Mouse (Mus musculus) lung, postnatal 25 days (tissue): ENCODE data around the gene Hist1h3g.
"Not testable (repeated sequence)": the region's sequence is repeated elsewhere in the genome, so short reads cannot be mapped to it uniquely, and the experiment has no call there.

Experiments
- DNase-seq: peaks from one replicate; pipeline ENCODE4 v3.0.0; 2022; ENCODE audit warnings: low spot score

Hist1h3g gene

DNA sequence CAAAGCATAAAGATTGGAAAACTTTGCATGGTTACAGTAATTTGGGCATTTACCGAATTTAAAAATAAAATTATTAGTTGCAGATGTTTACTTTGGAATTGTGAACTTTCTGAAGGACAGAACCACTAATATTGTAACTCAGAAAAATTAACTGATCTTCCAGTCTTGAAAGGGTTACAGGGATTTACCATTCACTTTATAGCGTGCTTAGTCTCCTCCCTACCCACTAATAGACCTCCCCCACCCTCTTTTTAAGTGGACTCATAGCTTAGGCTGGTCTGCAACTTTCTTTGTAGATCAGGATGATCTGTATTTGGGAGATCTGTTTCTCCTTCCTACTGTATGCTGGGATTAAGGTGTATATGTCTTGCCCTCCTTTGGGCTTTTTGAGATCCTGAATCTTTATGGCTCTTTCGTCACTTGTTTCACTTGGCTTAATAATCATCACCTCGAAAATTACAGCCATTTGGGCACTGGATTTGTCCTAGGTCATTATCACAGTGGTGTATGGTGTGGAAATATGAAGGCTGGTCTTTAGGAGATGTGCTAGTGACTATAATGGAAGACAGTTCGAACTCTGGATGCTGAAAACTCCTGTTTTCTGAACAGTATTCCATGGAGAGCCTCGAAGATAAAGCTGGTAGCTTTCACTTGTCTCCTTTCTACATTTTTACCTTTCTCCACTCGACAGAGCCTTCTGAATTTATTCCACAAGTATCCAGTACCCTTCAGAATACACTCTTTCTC lies 1.0 kb downstream of the Hist1h3g start:
- no peak for DNase-seq

DNA sequence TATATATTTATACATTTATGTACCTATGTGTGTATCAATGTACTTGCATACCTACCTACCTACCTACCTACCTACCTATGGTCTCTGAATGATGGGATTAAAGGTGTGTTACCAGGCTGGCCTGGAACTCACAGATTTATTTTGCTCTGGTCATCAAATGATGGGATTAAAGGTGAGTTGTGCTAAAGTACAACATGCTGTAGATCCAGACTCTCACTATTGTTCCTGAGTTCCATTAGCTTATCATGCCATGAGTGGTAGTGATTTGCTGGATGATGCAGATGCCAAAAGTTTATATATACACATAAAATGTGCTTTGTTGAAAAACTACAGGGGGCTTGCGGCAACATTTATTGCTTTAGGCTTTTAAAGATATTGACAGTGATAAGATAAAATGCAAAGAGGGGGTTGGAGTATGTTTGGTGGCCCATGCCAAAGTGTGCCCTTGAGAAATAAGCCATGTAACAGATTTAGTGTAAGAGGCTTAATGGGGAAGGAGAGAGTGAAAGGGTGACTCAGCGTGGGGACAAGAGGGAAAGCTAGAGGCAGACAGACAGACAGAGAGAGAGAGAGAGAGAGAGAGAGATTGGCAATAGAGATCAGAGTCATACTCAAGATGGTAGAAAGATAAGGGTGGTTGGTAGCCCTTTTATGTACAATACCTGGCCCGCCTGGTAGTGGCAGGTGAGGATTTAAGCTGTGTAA lies 1.9 kb downstream of the Hist1h3g start:
- no peak for DNase-seq

DNA sequence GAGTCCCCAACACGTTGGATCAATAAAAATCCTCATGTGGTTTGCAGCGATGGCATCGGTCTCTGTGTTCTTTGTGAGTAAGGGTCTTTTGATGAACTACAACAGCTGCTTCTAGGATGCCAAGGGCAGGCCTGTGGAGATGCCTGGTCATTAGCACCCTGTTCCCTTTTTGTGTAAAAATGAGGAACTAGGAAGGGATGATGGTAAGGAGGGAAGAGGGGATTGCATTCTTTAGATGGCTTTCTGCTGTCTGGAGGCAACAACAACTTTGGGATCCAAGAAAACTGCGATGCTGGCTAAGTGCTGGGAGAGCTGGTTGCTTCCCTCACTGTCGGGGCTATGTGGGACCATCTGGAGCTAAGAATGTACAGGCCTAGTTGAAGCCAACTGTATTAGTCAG lies 3.0 kb downstream of the Hist1h3g start:
- no peak for DNase-seq

DNA sequence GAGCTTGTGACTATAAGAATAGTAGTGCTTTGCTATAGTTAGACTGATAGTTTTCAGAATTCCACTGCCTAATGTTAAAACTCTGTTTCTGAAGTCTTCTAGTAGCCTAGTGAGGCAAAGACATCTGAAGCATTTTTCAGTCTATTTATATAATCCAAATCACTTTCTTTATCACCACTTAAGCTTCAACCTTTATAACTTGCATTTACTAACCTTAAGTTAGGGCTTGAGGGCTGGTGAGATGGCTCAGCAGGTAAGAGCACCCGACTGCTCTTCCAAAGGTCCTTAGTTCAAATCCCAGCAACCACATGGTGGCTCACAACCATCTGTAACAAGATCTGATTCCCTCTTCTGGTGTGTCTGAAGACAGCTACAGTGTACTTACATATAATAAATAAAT lies 4.6 kb downstream of the Hist1h3g start:
- not testable (repeated sequence) for DNase-seq

DNA sequence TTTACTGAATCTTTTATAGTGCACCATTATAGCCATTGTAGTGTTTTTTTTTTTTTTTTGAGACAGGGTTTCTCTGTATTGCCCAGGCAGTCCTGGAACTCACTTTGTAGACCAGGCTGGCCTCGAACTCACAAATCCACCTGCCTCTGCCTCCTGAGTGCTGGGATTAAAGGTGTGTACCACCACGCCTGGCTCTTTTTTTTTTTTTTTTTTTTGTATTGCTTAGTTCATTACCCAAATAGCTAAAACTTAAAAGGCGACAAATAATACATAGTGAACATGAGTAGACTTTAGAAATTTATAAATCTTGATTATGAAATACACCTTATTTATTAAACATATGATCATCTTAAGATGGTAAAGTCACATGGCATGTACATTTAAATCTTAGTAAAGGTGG lies 6.3 kb downstream of the Hist1h3g start:
- no peak for DNase-seq

DNA sequence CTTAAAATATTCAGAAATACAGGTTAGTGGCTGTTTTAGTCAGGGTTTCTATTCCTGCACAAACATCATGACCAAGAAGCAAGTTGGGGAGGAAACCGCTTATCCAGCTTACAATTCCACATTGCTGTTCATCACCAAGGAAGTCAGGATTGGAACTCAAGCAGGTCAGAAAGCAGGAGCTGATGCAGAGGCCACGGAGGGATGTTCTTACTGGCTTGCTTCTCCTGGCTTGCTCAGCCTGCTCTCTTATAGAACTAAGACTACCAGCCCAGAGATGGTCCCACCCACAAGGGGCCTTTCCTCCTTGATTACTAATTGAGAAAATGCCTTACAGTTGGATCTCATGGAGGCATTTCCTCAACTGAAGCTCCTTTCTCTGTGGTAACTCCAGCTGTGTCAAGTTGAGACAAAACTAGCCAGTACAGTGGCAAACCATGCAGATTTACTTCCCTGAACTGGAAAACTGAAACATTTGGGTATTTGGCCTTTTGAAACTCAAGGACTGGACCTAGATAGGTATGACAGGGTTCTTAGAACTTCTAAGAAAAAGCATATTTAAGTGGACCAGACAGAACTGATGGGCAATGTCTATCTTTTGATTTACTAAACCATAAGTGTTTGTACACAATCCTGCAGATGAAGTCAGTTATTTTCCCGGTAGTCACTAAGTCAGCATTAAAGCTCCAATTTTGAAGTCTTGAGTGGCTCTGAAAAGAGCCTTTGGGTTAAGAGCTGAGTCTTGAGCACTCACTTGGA lies 7.2 kb downstream of the Hist1h3g start:
- DNase-seq = not testable (repeated sequence)

DNA sequence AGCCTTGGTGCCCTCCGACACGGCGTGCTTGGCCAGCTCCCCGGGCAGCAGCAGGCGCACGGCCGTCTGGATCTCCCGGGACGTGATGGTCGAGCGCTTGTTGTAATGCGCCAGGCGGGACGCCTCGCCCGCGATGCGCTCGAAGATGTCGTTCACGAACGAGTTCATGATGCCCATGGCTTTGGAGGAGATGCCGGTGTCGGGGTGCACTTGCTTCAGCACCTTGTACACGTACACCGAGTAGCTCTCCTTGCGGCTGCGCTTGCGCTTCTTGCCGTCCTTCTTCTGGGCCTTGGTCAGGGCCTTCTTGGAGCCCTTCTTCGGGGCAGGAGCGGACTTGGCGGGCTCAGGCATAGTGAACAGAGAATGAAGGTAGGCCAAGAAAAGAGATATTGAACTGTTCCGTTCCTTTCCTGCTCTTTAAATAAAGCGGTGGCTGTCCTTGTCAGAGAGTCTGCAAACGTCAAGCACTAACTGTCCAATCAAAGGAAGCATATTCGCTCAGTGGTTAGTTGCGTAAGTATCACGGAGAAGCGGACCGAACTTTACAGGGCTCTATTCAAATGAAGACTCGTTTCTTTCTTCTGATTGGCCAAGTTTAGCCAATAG lies 7.9 kb downstream of the Hist1h3g start, which contains the start of gene Hist1h2bh:
TSS of gene Hist1h2bh (minus strand) at position 394 of the 609 bp plus-strand sequence.
- peak; percentile 93 for DNase-seq

DNA sequence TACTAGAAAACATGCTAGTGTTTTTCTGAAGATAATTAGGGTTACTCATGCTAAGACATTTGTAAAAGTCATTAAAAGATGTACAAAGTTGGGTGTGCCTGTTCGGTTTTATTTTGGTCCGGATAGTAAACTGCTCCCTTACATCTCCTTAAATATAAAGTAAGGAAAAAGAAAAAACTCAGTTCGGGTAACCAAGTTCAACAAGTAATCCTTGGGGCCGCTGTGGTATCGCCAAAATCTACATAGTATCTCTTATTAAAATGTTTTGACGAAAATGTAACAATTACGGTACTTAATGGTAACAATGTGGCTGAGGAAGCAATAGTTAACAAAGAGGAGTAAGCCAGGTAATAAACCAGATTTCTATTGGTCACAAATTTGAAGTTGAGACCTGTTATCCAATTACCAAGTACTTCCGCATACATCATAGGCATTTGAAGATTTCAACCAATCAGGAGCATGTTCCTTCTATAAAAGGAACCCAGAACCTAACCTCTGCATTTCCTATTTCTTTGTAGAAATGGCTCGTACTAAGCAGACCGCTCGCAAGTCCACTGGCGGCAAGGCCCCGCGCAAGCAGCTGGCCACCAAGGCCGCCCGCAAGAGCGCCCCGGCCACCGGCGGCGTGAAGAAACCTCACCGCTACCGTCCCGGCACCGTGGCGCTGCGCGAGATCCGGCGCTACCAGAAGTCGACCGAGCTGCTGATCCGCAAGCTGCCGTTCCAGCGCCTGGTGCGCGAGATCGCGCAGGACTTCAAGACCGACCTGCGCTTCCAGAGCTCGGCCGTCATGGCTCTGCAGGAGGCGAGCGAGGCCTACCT lies 9.0 kb downstream of the Hist1h3g start, which contains the start of gene Hist1h3f:
TSS of gene Hist1h3f (plus strand) at position 88 of the 822 bp plus-strand sequence.
- peak; percentile 95 for DNase-seq

DNA sequence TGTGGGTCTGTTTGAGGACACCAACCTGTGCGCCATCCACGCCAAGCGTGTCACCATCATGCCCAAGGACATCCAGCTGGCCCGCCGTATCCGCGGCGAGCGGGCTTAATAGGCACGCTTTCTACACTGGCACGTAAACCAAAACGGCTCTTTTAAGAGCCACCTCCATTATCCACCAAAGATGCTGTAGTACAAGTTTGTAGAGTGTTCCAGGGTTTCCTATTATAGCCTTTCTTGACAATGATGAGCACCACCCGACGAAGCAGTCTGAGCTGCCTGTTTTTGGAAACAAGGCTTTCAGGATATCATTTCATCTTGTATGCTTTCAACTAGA lies 9.5 kb downstream of the Hist1h3g start:
- not testable (repeated sequence) for DNase-seq

DNA sequence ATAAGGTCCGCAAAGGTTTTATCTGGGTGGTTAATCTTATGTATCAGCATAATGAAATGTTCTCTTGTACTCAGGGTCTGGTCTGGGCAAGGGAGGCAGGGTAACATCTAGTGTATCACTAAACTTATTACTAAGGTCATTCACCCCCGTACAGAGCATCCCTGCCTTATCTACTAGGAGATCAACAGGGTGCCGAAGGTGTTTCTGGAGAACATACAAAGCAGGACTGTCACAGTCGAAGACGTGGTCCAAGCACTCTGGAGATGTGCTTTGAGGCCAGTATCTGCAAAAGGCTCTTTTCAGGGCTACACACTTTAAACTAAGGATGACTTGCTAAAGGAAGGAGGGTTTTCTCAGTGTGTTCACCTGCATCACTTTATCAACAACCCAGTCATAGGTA lies 11.5 kb downstream of the Hist1h3g start:
- no peak for DNase-seq

DNA sequence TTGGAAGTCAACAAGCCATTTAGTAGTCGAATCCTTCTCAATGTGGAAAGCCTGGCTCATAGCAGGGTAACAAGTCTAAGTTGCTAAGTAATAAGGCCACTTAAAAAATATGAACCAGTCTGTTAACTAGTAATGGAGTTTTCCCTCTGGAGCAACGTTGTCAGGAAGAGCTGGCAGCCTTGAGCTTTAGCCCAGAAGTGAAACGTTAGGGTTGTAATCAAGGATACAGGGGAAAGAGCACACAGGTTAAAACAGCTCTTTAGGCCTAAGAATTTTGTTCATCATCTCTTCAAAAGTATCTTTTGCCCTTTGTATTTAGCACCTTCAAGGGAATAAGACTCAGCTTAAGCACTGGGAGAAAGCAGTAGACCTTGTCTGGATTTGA lies 15.5 kb downstream of the Hist1h3g start:
- DNase-seq = no peak

DNA sequence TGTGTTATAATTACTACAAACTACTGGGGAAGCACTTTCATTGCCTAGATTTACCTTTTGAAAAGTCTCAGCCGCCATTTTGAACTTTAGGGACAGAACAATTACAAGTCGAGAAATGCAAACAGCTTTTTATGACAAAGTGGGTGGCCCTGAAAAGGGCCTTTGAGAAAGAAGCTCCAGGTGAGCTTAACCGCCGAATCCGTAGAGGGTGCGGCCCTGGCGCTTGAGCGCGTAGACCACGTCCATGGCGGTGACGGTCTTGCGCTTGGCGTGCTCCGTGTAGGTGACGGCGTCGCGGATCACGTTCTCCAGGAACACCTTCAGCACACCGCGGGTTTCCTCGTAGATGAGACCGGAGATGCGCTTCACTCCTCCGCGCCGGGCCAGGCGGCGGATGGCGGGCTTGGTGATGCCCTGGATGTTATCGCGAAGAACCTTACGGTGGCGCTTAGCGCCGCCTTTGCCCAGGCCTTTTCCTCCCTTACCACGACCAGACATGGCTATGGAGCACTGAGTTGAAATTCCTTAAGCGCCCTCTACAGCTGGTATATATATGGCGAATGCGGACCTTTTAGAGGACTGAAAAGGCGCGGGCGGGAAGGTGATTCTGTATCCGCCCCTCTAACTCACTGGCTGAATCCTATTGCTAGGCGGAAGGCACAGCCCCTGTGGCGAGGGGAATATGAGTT lies 16.1 kb downstream of the Hist1h3g start, which contains the start of gene Hist1h4f:
TSS of gene Hist1h4f (minus strand) at position 503 of the 689 bp plus-strand sequence.
- DNase-seq = peak; percentile 89

DNA sequence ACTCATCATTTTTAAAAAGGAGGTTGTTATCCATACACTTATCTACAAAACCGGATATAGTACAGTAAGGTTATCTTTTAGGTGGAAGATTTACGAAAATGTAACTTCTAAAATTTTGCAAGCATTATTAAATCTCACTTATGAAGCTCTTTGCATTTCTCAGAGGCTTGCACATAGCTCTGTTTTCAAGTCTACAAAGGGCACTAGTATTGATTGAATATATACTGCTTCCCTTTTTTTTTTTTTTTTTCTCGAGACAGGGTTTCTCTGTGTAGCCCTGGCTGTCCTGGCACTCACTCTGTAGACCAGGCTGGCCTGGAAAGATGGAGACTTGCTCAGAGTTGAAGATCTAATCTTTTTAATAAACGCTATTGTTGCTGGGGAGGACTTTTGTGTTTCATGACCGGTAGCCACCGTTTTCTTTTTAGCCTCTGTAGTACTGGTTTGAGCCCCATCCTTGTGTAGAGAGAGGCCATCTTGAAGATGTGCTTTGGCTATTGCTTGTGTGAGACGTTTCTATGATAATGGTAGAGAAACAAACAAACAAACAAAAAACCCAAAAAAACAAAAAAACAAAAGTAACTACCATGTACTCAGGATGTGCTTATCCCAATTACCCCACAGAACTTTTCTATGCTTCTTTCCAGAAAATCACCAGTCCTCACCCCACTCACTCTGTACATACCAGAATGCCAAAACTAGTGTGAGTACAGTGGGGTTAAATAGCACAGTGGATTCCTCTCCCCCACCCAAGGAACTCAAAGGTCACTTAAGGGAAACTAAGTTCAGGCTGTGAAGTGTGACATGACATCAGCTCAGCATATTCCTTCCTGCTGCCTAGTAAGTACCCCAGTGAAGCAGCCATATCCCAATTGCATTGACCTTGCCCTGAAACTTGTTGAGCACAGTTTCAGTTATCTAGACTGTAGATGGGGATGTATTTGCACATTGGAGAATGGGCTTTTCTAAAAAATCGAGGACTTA lies 17.0 kb downstream of the Hist1h3g start:
- DNase-seq = no peak

DNA sequence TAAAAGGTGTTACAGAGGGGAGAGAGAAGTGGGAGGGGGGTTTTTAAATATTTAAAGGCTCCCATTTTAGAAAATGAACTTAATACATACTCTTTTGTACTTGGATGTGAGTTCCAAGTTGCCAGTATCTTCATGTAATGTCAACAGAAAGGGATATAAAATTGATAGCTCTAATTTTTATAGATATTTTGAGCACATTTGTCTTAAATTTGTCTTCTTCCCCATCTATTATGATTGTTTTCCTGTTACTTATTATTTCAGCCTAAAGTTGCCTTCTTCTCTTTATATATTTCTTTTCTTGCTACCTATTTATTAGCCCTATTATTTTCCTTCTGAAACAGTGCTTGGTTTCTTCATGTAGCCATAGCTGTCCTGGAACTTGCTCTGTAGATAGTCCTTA lies 17.7 kb downstream of the Hist1h3g start, which contains the start of gene Hist1h1d:
TSS of gene Hist1h1d (plus strand) at position 301 of the 400 bp plus-strand sequence.
- DNase-seq = no peak

DNA sequence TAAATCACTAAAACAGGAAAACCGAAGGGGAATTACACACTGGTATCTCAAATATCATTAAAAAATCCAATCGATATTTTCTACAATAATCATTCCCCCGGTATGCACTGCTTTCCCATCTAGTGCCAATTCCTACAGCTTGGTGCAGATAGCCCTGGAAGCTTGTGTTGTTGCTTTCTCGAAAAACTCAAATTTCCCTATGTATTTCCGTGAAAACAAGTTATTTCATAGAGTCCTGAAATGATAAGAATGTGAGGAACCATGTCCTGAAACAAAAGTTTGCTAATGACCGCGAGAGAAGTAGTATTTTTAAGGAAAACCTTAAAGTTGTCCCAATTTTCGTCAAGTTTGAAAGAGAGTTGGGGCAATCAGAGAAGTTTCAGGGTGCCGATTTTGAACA lies 19.2 kb downstream of the Hist1h3g start:
- DNase-seq = no peak

DNA sequence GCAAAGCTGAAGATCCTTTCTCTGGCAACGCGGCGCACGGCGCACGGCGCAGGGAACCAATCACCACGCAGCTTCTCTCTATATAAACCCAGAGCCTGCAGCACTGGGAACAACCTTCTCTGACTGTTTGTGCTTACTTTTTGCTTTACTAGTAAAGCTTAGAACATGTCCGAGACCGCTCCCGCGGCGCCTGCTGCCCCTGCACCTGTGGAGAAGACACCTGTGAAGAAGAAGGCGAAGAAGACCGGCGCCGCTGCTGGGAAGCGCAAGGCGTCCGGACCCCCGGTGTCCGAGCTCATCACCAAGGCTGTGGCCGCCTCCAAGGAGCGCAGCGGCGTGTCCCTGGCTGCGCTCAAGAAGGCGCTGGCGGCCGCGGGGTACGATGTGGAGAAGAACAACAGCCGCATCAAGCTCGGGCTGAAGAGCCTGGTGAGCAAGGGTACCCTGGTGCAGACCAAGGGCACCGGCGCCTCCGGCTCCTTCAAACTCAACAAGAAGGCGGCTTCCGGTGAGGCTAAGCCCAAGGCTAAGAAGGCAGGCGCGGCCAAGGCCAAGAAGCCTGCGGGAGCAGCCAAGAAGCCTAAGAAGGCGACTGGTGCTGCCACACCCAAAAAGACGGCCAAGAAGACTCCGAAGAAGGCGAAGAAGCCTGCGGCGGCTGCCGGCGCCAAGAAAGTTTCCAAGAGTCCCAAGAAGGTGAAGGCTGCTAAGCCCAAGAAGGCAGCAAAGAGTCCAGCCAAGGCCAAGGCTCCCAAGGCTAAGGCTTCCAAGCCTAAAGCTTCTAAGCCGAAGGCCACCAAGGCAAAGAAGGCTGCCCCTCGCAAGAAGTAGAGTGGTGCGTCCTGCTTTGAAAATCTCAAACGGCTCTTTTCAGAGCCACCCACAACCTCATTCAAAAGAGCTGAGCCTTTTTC lies 20.0 kb downstream of the Hist1h3g start:
- DNase-seq = peak; percentile 80

DNA sequence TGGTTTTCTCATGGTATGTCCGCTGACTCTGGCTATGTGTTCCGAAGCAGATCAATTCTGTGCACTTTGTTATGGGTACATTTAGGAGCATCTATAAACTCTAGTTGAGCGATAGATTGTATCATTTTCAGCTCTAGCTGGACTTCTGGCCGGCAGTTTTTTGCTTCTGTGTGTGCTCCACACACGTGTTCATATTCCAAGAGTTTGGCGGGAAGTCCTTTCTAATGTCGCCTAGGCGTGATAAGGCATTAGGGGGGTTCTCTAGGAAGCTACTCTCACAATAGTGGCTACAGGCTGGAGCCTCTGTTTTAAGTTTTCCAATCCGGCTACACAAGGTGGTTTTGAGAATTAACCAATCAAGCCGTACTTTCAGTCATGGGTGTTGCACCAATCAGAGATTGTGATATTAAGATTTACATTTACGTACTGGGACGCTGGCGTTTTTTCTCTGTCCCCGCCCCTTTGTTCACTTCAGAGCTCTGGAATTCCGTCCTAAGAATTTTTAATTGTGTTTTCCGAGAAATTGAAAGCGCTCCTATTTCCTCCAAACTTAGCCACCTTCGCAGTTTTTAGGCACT lies 20.7 kb downstream of the Hist1h3g start:
- DNase-seq = peak; percentile 92

DNA sequence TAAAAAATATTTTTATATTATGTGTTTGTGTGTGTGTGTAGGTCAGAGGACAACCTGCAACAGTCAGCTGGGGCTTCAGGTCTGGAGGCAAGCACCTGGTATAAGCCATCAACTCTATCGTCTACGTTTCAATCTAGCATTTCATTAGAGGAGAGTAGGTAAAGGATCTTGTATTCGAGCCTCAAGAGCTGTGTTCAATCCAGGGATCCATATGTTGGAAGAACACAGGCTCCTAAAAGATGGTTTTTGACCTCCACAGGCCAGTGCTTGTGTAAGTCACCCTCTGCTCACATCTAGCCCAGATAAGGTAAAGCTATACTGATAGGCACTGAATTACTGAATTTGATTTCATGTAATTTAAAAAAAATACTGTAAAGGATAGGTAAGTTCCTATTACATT lies 21.7 kb downstream of the Hist1h3g start:
- DNase-seq = no peak
